Mouse (Mus musculus) neural tube, embryonic 12.5 days (tissue): ENCODE measurements at regions not wholly inside any gene's neighbourhood (a gene's known extent, or its start where the extent isn't known, plus 50 kb on each side); places are given as distances from the start of the nearest gene placed in this dataset.
"Not testable (repeated sequence)": the region's sequence is repeated elsewhere in the genome, so short reads cannot be mapped to it uniquely, and the experiment has no call there.

ENCODE experiments used
- ATAC-seq: fragments of 200-750 bp; cut with Nextera tagmentation; 2 replicates; pipeline ENCODE4 v1.8.0; 2017; ENCODE audit warnings: low read depth, mild to moderate bottlenecking, moderate TSS enrichment, moderate library complexity; ENCODE audit not compliant: low FRiP score
- H3K27ac ChIP-seq: fragments of 300-500 bp; sonication (generic); 2 replicates; pipeline ENCODE4 v1.5.1; 2016
- H3K27me3 ChIP-seq: fragments of 300-500 bp; sonication (generic); replicated peaks from 2 replicates; pipeline ENCODE4 v1.6.1; 2016; ENCODE audit warnings: mild to moderate bottlenecking
- H3K36me3 ChIP-seq: fragments of 300-500 bp; sonication (generic); 2 replicates; pipeline ENCODE4 v1.6.1; 2016; ENCODE audit warnings: mild to moderate bottlenecking
- H3K4me1 ChIP-seq: fragments of 300-500 bp; sonication (generic); 2 replicates; pipeline ENCODE4 v1.6.1; 2016
- H3K4me2 ChIP-seq: fragments of 300-500 bp; sonication (generic); replicated peaks from 2 replicates; pipeline ENCODE4 v1.6.1; 2016; ENCODE audit warnings: mild to moderate bottlenecking
- H3K4me3 ChIP-seq: fragments of 300-500 bp; sonication (generic); 2 replicates; pipeline ENCODE4 v1.5.1; 2016
- H3K9ac ChIP-seq: fragments of 300-500 bp; sonication (generic); 2 replicates; pipeline ENCODE4 v1.6.1; 2016; ENCODE audit warnings: mild to moderate bottlenecking
- H3K9me3 ChIP-seq: fragments of 300-500 bp; sonication (generic); 2 replicates; pipeline ENCODE4 v1.6.1; 2016; ENCODE audit warnings: mild to moderate bottlenecking
- WGBS: fragments of 180-500 bp; shearing (Covaris S2); methylation state at CpG from one replicate; pipeline ENCODE4 v1.1.7; 2016; 5-methylcytosine and 5-hydroxymethylcytosine counted together

GRCm38 (mm10) chrX:50618936-50619335 lies 190.6 kb upstream of the Olfr1324 start:
- H3K9me3 ChIP-seq: no peaks in the 10 kb centered on the region
- ATAC-seq: no peak
- H3K4me2 ChIP-seq: no peak overlapping the region
- 89% methylated on average over 4 of the region's 4 CpGs for WGBS
- H3K27ac ChIP-seq: no peak overlapping the region
- no peaks in the 10 kb centered on the region for H3K4me1 ChIP-seq
- H3K9ac ChIP-seq: no peak overlapping the region
- H3K36me3 ChIP-seq: peaks cover 3% of the 10 kb centered on the region; the same call in 1 of the 2 replicates
- no peak overlapping the region for H3K4me3 ChIP-seq
- no peaks in the 10 kb centered on the region for H3K27me3 ChIP-seq

- H3K9ac ChIP-seq, H3K27me3 ChIP-seq, H3K9me3 ChIP-seq, H3K36me3 ChIP-seq, H3K4me2 ChIP-seq, H3K27ac ChIP-seq, ATAC-seq, H3K4me1 ChIP-seq, H3K4me3 ChIP-seq: not testable (repeated sequence)
- 70% methylated on average over 8 of the region's 8 CpGs for WGBS
Observed at GRCm38 (mm10) chrX:50616920-50617319, 188.6 kb upstream of the Olfr1324 start.

GRCm38 (mm10) chrX:50614874-50615273 lies 186.6 kb upstream of the Olfr1324 start:
- not testable (repeated sequence) for ATAC-seq, H3K9me3 ChIP-seq, H3K4me2 ChIP-seq, H3K4me3 ChIP-seq, H3K9ac ChIP-seq, H3K36me3 ChIP-seq, H3K27ac ChIP-seq, H3K27me3 ChIP-seq, H3K4me1 ChIP-seq
- WGBS: 58% methylated on average over 3 of the region's 3 CpGs

- 64% methylated on average over 6 of the region's 6 CpGs for WGBS
Observed at GRCm38 (mm10) chrX:50614367-50614766, 186.1 kb upstream of the Olfr1324 start.

GRCm38 (mm10) chrX:50611765-50612591 lies 183.7 kb upstream of the Olfr1324 start:
- no peak overlapping the region for H3K9ac ChIP-seq
- H3K4me1 ChIP-seq: no peaks in the 10 kb centered on the region
- H3K36me3 ChIP-seq: peaks cover 3% of the 10 kb centered on the region; the same call in 1 of the 2 replicates
- no peaks in the 10 kb centered on the region for H3K9me3 ChIP-seq
- no peak overlapping the region for H3K27ac ChIP-seq
- no peaks in the 10 kb centered on the region for H3K27me3 ChIP-seq
- peak; percentile 53; the same call in 1 of the 2 replicates for ATAC-seq
- peak overlapping the region; percentile 7; the same call in 1 of the 2 replicates for H3K4me3 ChIP-seq
- WGBS: 67% methylated on average over 9 of the region's 9 CpGs
- peak overlapping the region; percentile 25; the same call in 1 of the 2 replicates for H3K4me2 ChIP-seq

More at GRCm38 (mm10) chrX:50614367-50614766, 186.1 kb upstream of the Olfr1324 start:
- not testable (repeated sequence) for H3K4me3 ChIP-seq, H3K9ac ChIP-seq, ATAC-seq, H3K4me2 ChIP-seq, H3K9me3 ChIP-seq, H3K36me3 ChIP-seq, H3K27ac ChIP-seq, H3K4me1 ChIP-seq, H3K27me3 ChIP-seq

GRCm38 (mm10) chrX:50608141-50608540 lies 179.8 kb upstream of the Olfr1324 start:
- not testable (repeated sequence) for H3K4me3 ChIP-seq, H3K27me3 ChIP-seq, H3K4me2 ChIP-seq, H3K9me3 ChIP-seq, H3K27ac ChIP-seq, ATAC-seq, H3K9ac ChIP-seq, H3K4me1 ChIP-seq, H3K36me3 ChIP-seq
- WGBS: 84% methylated on average over 6 of the region's 6 CpGs

GRCm38 (mm10) chrX:50607636-50608035 lies 179.3 kb upstream of the Olfr1324 start:
- Histone ChIP-seq H3K4me1 (no peaks in the 10 kb centered on the region), H3K27me3 (no peaks in the 10 kb centered on the region), H3K36me3 (no peaks in the 10 kb centered on the region), H3K9ac (no peak overlapping the region), H3K9me3 (no peaks in the 10 kb centered on the region), H3K4me3 (no peak overlapping the region), H3K27ac (no peak overlapping the region), H3K4me2 (no peak overlapping the region)
- no peak for ATAC-seq
- WGBS: 77% methylated on average over 7 of the region's 7 CpGs

- not testable (repeated sequence) for H3K4me2 ChIP-seq, H3K4me3 ChIP-seq, H3K27me3 ChIP-seq, H3K4me1 ChIP-seq, H3K27ac ChIP-seq, H3K9ac ChIP-seq, H3K36me3 ChIP-seq, H3K9me3 ChIP-seq
- 0 out of 2 replicates have a peak, but pooled peaks have one; percentile 53 for ATAC-seq
- 79% methylated on average over 2 of the region's 2 CpGs for WGBS
Observed at GRCm38 (mm10) chrX:50605517-50605916, 177.2 kb upstream of the Olfr1324 start.

GRCm38 (mm10) chrX:50604995-50605394 lies 176.7 kb upstream of the Olfr1324 start:
- not testable (repeated sequence) for H3K4me1 ChIP-seq, H3K4me2 ChIP-seq, H3K9ac ChIP-seq, H3K27ac ChIP-seq, H3K36me3 ChIP-seq, H3K27me3 ChIP-seq, H3K4me3 ChIP-seq, H3K9me3 ChIP-seq, ATAC-seq
- WGBS: 66% methylated on average over 4 of the region's 4 CpGs

GRCm38 (mm10) chrX:50602881-50603280 lies 174.6 kb upstream of the Olfr1324 start:
- not testable (repeated sequence) for H3K9ac ChIP-seq, H3K4me1 ChIP-seq, H3K36me3 ChIP-seq, H3K27ac ChIP-seq, ATAC-seq, H3K4me3 ChIP-seq, H3K27me3 ChIP-seq, H3K9me3 ChIP-seq
- 66% methylated on average over 3 of the region's 3 CpGs for WGBS
- peak overlapping the region; percentile 22; the same call in 1 of the 2 replicates for H3K4me2 ChIP-seq

GRCm38 (mm10) chrX:50602461-50602875 lies 174.2 kb upstream of the Olfr1324 start:
- not testable (repeated sequence) for ATAC-seq

GRCm38 (mm10) chrX:50600262-50600661 lies 172.0 kb upstream of the Olfr1324 start:
- H3K9me3 ChIP-seq, H3K4me1 ChIP-seq, H3K9ac ChIP-seq, H3K36me3 ChIP-seq, H3K27me3 ChIP-seq, H3K27ac ChIP-seq, H3K4me3 ChIP-seq, ATAC-seq: not testable (repeated sequence)
- WGBS: 65% methylated on average over 3 of the region's 3 CpGs
- peak overlapping the region; percentile 27; the same call in 1 of the 2 replicates for H3K4me2 ChIP-seq

More at GRCm38 (mm10) chrX:50602461-50602875, 174.2 kb upstream of the Olfr1324 start:
- peak overlapping the region; percentile 22; the same call in 1 of the 2 replicates for H3K4me2 ChIP-seq
- H3K9me3 ChIP-seq, H3K4me3 ChIP-seq, H3K36me3 ChIP-seq, H3K27me3 ChIP-seq, H3K9ac ChIP-seq, H3K4me1 ChIP-seq, H3K27ac ChIP-seq: not testable (repeated sequence)
- WGBS: 70% methylated on average over 9 of the region's 9 CpGs

- Histone ChIP-seq H3K27ac (no peak overlapping the region), H3K4me1 (no peaks in the 10 kb centered on the region), H3K27me3 (no peaks in the 10 kb centered on the region), H3K4me2 (peak overlapping the region; percentile 27; the same call in 1 of the 2 replicates), H3K4me3 (no peak overlapping the region), H3K36me3 (peaks cover 9% of the 10 kb centered on the region), H3K9ac (no peak overlapping the region), H3K9me3 (no peaks in the 10 kb centered on the region)
- ATAC-seq: no peak
- 54% methylated on average over 4 of the region's 4 CpGs for WGBS
Observed at GRCm38 (mm10) chrX:50599780-50600179, 171.5 kb upstream of the Olfr1324 start.
